Mouse (Mus musculus): ENCODE results near the gene Ulk2.
"Not testable (repeated sequence)": the region's sequence is repeated elsewhere in the genome, so short reads cannot be mapped to it uniquely, and the experiment has no call there.

Gene Ulk2

DNA sequence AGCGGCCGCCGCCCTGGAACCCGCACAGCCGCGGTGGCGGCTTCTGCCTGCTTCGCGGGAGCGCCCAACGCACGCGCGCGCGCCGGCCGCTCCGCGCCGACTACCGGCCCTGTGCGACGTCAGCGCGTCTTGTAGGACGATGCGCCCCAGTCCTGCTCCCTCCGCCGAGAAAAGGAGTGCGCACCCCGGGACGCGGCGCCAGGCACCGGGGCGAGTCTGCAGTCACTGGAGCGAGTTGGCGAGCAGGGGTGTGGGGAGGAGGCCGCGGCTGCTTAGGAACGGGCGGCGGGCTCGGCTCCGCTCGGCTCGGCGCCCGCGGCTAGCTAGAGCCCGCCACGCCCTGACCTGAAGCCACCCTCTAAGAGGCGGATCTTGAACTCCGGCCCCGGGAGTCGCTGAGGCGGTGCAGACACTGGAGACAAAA lies at the start of gene Ulk2:
Gene Ulk2 (minus strand): TSS at position 86 of the 424 bp plus-strand sequence.
- peak; percentile 84 for DNase-seq (ENCODE audit: low read depth, low spot score)

- peak; percentile 63 for DNase-seq (ENCODE audit: low read depth, low spot score)
Measured at GRCm38 (mm10) chr11:61882183-61882582, 27.3 kb upstream of the Ulk2 start.

DNA sequence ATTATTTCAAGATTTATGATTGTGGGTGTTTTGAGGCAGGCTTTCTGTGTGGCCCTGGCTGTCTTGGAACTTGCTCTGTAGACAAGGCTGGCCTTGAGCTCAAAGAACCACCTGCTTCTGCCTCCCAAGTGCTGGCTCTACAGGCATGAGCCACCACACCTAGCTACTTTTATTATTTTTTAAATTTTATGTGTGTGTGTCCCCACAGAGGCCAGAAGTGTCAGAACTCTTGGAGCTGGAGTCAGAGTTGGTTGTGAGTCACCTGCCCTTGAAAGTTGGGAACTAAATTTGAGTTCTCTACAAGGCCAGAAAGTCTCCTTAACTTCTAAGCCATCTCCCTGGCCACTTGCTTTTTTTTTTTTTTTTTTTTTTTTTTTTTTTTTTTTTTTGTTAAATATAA lies 25.0 kb upstream of the Ulk2 start:
- no peak for DNase-seq (ENCODE audit: low read depth, low spot score)

DNA sequence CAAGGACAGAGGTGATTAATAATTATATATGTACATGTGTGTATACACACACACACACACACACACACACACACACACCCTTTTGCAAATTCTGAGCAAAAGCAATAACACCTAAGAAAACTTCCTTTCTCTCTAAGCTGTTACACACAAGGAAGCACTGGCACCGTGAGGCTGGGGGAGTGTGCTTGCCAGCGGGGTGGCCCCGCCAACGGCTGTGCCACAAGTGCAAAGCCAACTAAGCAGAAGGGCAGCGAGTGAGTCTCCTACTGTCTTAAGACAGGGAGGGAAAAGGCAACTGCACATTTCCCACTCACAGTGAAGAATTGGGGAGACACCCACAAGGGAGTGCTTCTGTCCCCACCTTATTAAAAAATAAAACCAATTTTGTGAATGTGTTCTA lies 17.0 kb upstream of the Ulk2 start:
- DNase-seq (ENCODE audit: low read depth, low spot score): no peak

DNA sequence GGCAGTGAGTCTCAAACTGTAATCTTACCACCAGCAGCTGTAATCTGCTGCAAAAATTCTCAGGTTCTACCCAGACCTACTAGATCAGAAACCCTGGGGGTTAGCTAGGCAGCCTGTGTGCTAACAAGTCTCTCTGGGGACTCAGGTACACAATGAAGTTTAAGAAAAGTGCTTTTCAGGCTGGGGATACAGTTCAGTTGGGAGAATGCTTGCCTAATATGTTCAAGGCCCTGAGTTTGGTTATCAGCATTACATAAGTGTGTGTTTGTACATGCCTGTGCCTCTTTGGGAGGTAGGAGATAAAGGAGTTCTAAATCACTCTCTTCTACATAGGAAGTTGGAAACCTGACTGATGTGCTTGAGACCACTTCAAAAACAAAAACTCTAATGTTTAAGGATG lies 12.0 kb upstream of the Ulk2 start:
- DNase-seq (ENCODE audit: low read depth, low spot score): no peak

GRCm38 (mm10) chr11:61861781-61862547 lies 7.1 kb upstream of the Ulk2 start:
- no peak for DNase-seq (ENCODE audit: low read depth, low spot score)

DNA sequence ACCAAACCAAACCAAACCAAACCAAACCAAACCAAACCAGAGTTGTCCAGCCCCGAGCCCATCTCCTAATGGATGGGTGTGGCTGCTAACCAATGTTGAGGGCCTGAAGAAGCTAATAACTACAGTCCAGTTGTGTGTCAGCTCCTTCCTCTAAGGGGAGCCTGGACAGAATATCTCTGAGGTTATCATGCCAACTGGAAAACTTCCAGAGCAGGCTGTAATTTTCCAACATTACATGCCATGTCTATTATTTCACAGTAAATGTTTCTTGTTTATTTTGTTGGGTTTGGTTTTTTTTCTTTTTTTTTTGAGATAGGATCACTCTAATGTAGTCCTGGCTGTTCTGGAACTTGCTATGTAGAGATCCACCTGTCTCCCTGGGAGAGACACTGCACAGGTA lies 4.4 kb upstream of the Ulk2 start:
- no peak for DNase-seq (ENCODE audit: low read depth, low spot score)

DNA sequence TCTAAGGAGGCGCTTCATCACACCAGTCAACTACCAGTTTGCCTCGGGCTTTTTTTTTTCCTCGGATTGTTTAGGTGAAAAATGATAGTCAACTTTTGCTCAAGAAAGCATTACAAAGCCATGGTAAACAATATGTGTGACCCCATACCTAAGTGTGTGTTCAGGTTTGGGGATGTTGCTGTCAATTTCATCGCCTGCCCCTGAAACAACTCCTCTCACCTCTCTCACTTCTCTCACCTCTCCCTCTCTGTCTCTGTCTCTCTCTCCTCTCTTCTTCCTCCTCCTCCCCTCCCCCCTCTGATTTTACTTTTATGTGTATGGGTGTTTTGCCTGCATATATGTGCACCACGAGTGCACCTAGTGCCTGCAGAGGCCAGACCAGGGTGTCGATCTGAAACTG lies 666 bp upstream of the Ulk2 start:
- no peak for DNase-seq (ENCODE audit: low read depth, low spot score)

- DNase-seq (ENCODE audit: low read depth, low spot score): peak; percentile 80
Measured at GRCm38 (mm10) chr11:61854211-61854987, 474 bp downstream of the Ulk2 start.

GRCm38 (mm10) chr11:61853659-61854058 lies 1.2 kb downstream of the Ulk2 start:
- no peak for DNase-seq (ENCODE audit: low read depth, low spot score)

DNA sequence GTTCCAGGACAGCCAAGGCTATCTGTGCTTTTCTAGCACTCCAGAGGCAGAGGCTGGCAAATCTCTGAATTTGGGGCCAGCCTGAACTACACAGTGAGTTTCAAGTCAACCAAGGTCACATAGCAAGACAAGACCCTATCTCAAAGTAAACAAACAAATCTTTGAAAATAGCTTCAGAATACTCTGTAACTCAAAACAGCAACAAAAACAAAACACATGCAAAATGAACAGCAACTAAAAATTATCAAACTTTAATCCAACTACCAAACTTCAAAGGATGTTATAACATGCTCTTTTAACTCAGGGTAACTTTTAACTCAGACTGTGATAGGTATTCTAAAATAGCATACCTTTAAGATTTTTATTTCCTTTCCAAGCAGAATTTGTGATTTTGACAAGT lies 2.0 kb downstream of the Ulk2 start:
- no peak for DNase-seq (ENCODE audit: low read depth, low spot score)

DNA sequence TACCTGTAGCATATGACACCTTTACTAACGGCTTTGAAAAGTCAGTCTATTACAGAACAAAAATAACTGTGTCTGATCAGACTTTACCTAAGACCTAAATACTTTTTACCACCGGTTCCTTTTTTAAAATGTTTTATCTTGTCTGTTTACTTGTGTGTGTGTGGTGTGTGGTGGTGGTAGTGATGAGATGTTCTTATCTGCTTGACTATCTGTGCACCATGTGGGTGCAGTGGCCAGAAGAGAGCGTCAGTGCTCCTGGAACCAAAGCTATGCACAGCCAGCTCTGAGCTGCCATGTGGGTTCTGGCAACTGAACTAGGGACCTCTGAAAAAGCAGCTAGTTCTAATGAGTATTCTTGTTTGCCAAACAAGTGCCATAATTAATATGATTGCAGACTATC lies 3.7 kb downstream of the Ulk2 start:
- DNase-seq (ENCODE audit: low read depth, low spot score): no peak

- DNase-seq (ENCODE audit: low read depth, low spot score): peak; percentile 64
Measured at GRCm38 (mm10) chr11:61840663-61841062, 14.2 kb downstream of the Ulk2 start.

GRCm38 (mm10) chr11:61839940-61840339 lies 14.9 kb downstream of the Ulk2 start:
- DNase-seq (ENCODE audit: low read depth, low spot score): no peak

DNA sequence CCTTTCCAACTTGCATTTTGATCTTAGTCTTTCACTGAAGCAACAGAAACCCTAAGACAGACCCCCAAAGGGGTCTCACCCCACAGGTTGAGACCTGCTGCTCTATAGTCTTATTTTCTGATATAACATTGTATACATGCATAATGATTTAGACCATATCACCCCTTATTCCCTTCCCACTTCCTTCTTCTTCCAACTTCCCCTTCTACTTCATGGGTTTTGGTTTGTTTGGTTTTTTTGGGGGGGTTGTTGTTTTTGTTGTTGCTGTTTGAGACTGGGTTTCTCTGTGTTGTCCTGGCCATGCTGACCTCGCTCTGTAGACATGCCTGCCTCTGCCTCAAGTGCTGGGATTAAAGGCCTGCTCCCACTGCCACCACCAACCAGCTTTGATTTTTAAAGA lies 15.7 kb downstream of the Ulk2 start:
- DNase-seq (ENCODE audit: low read depth, low spot score): no peak

DNA sequence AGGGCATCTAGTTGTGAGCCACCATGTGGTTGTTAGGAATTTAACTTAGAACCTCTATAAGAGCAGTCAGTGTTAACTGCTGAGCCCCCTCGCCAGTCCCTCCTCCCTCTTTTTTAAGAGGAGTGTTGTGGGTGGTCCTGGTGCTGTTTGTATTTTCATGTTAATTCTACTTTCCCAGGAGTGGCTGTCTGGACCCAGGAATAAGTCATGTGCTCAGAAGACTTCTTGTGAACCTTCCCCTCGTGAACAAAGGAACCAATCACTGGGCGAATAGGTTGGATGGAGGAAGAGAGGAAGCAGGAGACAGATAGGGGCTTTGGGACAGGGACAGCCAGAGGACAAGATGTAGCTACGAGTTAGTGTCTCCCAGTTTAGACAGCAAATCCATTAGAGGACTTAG lies 45.1 kb downstream of the Ulk2 start:
- peak; percentile 95 for DNase-seq (ENCODE audit: low read depth, low spot score)

GRCm38 (mm10) chr11:61808551-61809117 lies 46.2 kb downstream of the Ulk2 start:
- DNase-seq (ENCODE audit: low read depth, low spot score): no peak

DNA sequence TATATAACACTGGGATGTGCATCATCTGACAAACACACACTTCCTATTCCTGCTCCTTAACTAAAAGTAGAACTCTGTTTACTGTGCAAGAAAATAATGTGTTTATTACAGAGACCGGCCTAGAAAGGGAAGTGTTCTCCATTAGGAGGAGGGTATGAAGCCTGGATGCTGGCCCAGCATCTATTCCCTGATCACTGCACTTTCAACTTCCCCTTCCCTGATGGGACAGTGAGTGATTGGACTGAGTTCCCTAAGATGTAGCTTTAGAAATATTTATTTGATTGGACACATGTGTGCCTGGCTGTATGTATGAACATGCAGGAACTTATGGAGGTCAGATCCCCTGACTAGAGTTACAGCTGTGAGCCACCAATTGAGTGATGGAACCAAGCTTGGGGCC lies 61.4 kb downstream of the Ulk2 start:
- no peak for DNase-seq (ENCODE audit: low read depth, low spot score)

GRCm38 (mm10) chr11:61788550-61788949 lies 66.3 kb downstream of the Ulk2 start:
- no peak for DNase-seq (ENCODE audit: low read depth, low spot score)

DNA sequence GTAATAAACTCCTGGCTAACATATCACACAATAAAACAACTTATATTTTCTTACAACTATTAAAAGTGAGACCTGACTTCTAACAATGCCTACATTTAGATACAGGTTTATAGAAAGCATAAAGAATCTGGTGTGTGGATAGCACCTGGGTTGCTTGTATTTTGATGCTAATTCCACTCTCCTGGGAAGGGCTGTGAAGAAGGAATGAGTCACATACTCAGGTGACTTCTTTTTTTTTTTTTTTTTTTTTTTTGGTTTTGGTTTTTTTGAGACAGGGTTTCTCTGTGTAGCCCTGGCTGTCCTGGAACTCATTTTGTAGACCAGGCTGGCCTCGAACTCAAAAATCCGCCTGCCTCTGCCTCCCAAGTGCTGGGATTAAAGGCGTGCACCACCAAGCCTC lies 72.3 kb downstream of the Ulk2 start:
- DNase-seq (ENCODE audit: low read depth, low spot score): not testable (repeated sequence)

DNA sequence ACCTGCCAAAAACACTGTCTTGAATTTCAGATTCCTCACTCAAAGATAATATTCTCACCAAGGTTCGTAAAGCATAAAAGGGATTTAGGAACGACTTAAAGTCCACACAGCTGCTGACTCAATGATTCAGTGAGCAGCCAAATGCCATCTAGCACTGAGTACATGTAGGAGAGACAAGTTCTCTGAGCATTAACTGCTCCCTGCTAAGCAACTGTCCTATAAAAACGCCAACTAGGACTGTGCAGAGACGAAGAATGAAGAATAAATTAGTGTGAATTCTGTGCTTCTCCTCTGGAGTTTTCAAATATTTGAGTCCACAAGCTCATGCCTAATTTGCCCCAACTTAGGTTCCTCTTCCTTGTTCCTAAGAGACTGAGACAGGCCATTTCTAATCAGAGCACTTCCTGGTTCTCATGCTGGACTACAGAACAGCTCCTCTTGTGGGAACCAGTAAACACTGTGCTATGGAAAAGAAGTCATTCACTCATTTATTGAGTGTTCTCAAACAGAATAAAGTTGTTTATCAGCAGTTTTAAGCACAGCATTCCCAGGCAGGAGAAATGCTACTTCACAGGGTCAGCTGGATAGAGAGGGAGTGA lies 80.2 kb downstream of the Ulk2 start:
- no peak for DNase-seq (ENCODE audit: low read depth, low spot score)

Measured in ES-CJ7 (cell line).